8 mouse cellular contexts compared by ENCODE assay signal in genomic region chr4:118437829-118438253, GRCm38 (mm10). TPM values are rescaled to one million over a fixed set of nuclear protein-coding genes. Genes with fewer than 3 reads are reported as not detected.
DNase-seq lines count a peak whose midpoint lies in the region; ATAC-seq and TF ChIP-seq lines count a peak whose summit lies in the region.

No protein-coding gene starts in this region.

- H3K4me2 ChIP-seq in intestine, postnatal 0 days (replicated peaks; ENCODE audit: low read depth) = peak overlapping the region; percentile 82
- peak overlapping the region; percentile 55 for H3K4me2 ChIP-seq in stomach, postnatal 0 days (replicated peaks; ENCODE audit: low read depth)

- H3K9me3 ChIP-seq in intestine, postnatal 0 days (ENCODE audit: control insufficient read depth) = no peaks in the 10 kb centered on the region
- no peaks in the 10 kb centered on the region for H3K9me3 ChIP-seq in stomach, postnatal 0 days (ENCODE audit: control insufficient read depth, low read length)

- peak overlapping the region; percentile 67 for H3ac ChIP-seq in C2C12 (ENCODE audit: control insufficient read depth, insufficient read length, low read depth)

- no peak for TF ChIP-seq CTCF in C2C12 (IDR thresholded peaks at IDR 0.05; ENCODE audit: control insufficient read depth, insufficient read depth, insufficient read length)
- no peak for TF ChIP-seq CTCF in intestine, postnatal 0 days (IDR thresholded peaks at IDR 0.05; ENCODE audit: low read depth)
- TF ChIP-seq CTCF in stomach, postnatal 0 days (IDR thresholded peaks at IDR 0.05; ENCODE audit: low read depth) = no peak

- TF ChIP-seq EP300 in stomach, postnatal 0 days (optimal IDR thresholded peaks at IDR 0.05) = no peak

- peak overlapping the region; percentile 66 for H3K27ac ChIP-seq in intestine, postnatal 0 days (ENCODE audit: low read depth, low read length)
- peak overlapping the region; percentile 88 for H3K27ac ChIP-seq in stomach, postnatal 0 days (replicated peaks)

- ATAC-seq in intestine, postnatal 0 days = no peak
- no peak for ATAC-seq in stomach, postnatal 0 days (ENCODE audit: low FRiP score, low TSS enrichment)

- H3K79me2 ChIP-seq in C2C12 (ENCODE audit: control insufficient read depth, insufficient read depth) = peaks cover 43% of the 10 kb centered on the region

- peaks cover 3% of the 10 kb centered on the region; the same call in 1 of the 2 replicates for H3K4me1 ChIP-seq in intestine, postnatal 0 days (replicated peaks; ENCODE audit: control insufficient read depth, insufficient read depth, low read length)
- H3K4me1 ChIP-seq in stomach, postnatal 0 days (replicated peaks; ENCODE audit: control insufficient read depth, insufficient read depth) = peaks cover 7% of the 10 kb centered on the region; the same call in 1 of the 2 replicates

- peaks cover 29% of the 10 kb centered on the region for H3K79me3 ChIP-seq in C2C12 (ENCODE audit: low read depth)

- peaks cover 4% of the 10 kb centered on the region for H3K27me3 ChIP-seq in C2C12 (ENCODE audit: control insufficient read depth, insufficient read depth, insufficient read length)
- H3K27me3 ChIP-seq in intestine, postnatal 0 days (replicated peaks; ENCODE audit: control insufficient read depth, insufficient read depth, low read length) = no peaks in the 10 kb centered on the region
- no peaks in the 10 kb centered on the region for H3K27me3 ChIP-seq in stomach, postnatal 0 days (ENCODE audit: control insufficient read depth, insufficient read depth, low read length)

- H3K36me3 ChIP-seq in C2C12 (ENCODE audit: control insufficient read depth, insufficient read depth) = peaks cover 34% of the 10 kb centered on the region
- peaks cover 17% of the 10 kb centered on the region for H3K36me3 ChIP-seq in intestine, postnatal 0 days (ENCODE audit: control insufficient read depth, insufficient read depth)
- H3K36me3 ChIP-seq in stomach, postnatal 0 days (ENCODE audit: control insufficient read depth, insufficient read depth, low read length) = no peaks in the 10 kb centered on the region; the same call in 1 of the 2 replicates

- peak overlapping the region; percentile 34; the same call in 1 of the 2 replicates for H3K9ac ChIP-seq in intestine, postnatal 0 days (ENCODE audit: low read depth, low read length)
- peak overlapping the region; percentile 64 for H3K9ac ChIP-seq in stomach, postnatal 0 days (ENCODE audit: low read length)

- WGBS in intestine, postnatal 0 days = 4% methylated on average over 12 of the region's 12 CpGs
- WGBS in stomach, postnatal 0 days = 5% methylated on average over 12 of the region's 12 CpGs

- DNase-seq in T-cell, adult 2 months (ENCODE audit: low spot score) = peak; percentile 16
- DNase-seq in forelimb bud, embryonic 11.5 days (ENCODE audit: low read depth, low spot score) = peak; percentile 32
- DNase-seq in mesoderm, embryonic 11.5 days (ENCODE audit: low read depth, low spot score) = peak; percentile 41
- no peak for DNase-seq in stomach, postnatal 0 days (ENCODE audit: low spot score)
- DNase-seq in cerebellum, postnatal 4 days (ENCODE audit: low spot score in 2 of 2) = no peak
- DNase-seq in left cerebral cortex, adult 9 months (ENCODE audit: low spot score in 2 of 2) = no peak

- peak overlapping the region; percentile 83 for H3K4me3 ChIP-seq in C2C12 (ENCODE audit: insufficient read depth, poor library complexity, severe bottlenecking)
- peak overlapping the region; percentile 48 for H3K4me3 ChIP-seq in intestine, postnatal 0 days (ENCODE audit: low read depth, low read length)
- peak overlapping the region; percentile 52 for H3K4me3 ChIP-seq in stomach, postnatal 0 days (ENCODE audit: low read depth, low read length)

TF ChIP-seq in C2C12, 6 proteins besides CTCF, POLR2A, EP300 and RAD21:
- TF ChIP-seq MYOD1 (IDR thresholded peaks at IDR 0.05; ENCODE audit: control insufficient read depth, insufficient read length, low read depth) = no peak
- no peak for TF ChIP-seq USF1 (IDR thresholded peaks at IDR 0.05; ENCODE audit: low read depth)
- TF ChIP-seq MAX (IDR thresholded peaks at IDR 0.05) = no peak
- TF ChIP-seq FOSL1 (IDR thresholded peaks at IDR 0.05; ENCODE audit: insufficient read depth, low read length, poor library complexity, severe bottlenecking) = no peak
- no peak for TF ChIP-seq MYOG (IDR thresholded peaks at IDR 0.05; ENCODE audit: control insufficient read depth, extremely low read depth, insufficient read length)

RNA-seq across cellular contexts. Expression of gene Cdc20, which starts 0.7 kb away (rescaled TPM):
- 274 TPM for polyA plus RNA-seq in C2C12 (2012; fragmentation: generic; extraction: Trizol)
- 37.3 and 42.7 TPM in 2 replicates for polyA plus RNA-seq in intestine, postnatal 0 days (2015; fragmentation: Nextera tagmentation; extraction: Ambion mirVana)
- polyA plus RNA-seq in stomach, postnatal 0 days (2015; fragmentation: Nextera tagmentation; extraction: Ambion mirVana) = 50.0 and 67.3 TPM in 2 replicates

RNA-seq across cellular contexts. Expression of gene Elovl1, which starts 9.9 kb away (rescaled TPM):
- polyA plus RNA-seq in C2C12 (2012; fragmentation: generic; extraction: Trizol) = 92.3 TPM
- 221 and 225 TPM in 2 replicates for polyA plus RNA-seq in intestine, postnatal 0 days (2015; fragmentation: Nextera tagmentation; extraction: Ambion mirVana)
- 366 and 374 TPM in 2 replicates for polyA plus RNA-seq in stomach, postnatal 0 days (2015; fragmentation: Nextera tagmentation; extraction: Ambion mirVana)

RNA-seq across cellular contexts. Expression of gene Mpl, which starts 19.5 kb away (rescaled TPM):
- polyA plus RNA-seq in C2C12 (2012; fragmentation: generic; extraction: Trizol) = not detected
- 0.05 and 0.10 TPM in 2 replicates for polyA plus RNA-seq in intestine, postnatal 0 days (2015; fragmentation: Nextera tagmentation; extraction: Ambion mirVana)
- 0.05 and 0.06 TPM in 2 replicates for polyA plus RNA-seq in stomach, postnatal 0 days (2015; fragmentation: Nextera tagmentation; extraction: Ambion mirVana)

RNA-seq across cellular contexts. Expression of gene Med8, which starts 28.7 kb away (rescaled TPM):
- polyA plus RNA-seq in C2C12 (2012; fragmentation: generic; extraction: Trizol) = 77.2 TPM
- polyA plus RNA-seq in intestine, postnatal 0 days (2015; fragmentation: Nextera tagmentation; extraction: Ambion mirVana) = 71.8 and 76.0 TPM in 2 replicates
- polyA plus RNA-seq in stomach, postnatal 0 days (2015; fragmentation: Nextera tagmentation; extraction: Ambion mirVana) = 86.7 and 87.3 TPM in 2 replicates

RNA-seq across cellular contexts. Expression of gene Szt2, which starts 28.8 kb away (rescaled TPM):
- 7.6 TPM for polyA plus RNA-seq in C2C12 (2012; fragmentation: generic; extraction: Trizol)
- 2.8 and 4.2 TPM in 2 replicates for polyA plus RNA-seq in intestine, postnatal 0 days (2015; fragmentation: Nextera tagmentation; extraction: Ambion mirVana)
- 2.1 and 2.4 TPM in 2 replicates for polyA plus RNA-seq in stomach, postnatal 0 days (2015; fragmentation: Nextera tagmentation; extraction: Ambion mirVana)

Comparison
In these comparisons a context has a peak if more than half of its experiments do, and no peak if none do; other contexts are left out.
1. DNase-seq: peak in T-cell, adult 2 months (single experiment), forelimb bud, embryonic 11.5 days (single experiment) and mesoderm, embryonic 11.5 days (single experiment); none in stomach, postnatal 0 days (single experiment), cerebellum, postnatal 4 days (0 of 2) and left cerebral cortex, adult 9 months (0 of 2).
2. Peak in every context shown above with its lines, with median percentiles within 50 percentile points of each other: H3K4me3 ChIP-seq.